Mouse (Mus musculus) urinary bladder, postnatal 4 days (tissue): ENCODE results near the gene Gm5244.

ENCODE experiments used
- DNase-seq, 2 experiments: peaks; one replicate each; pipeline ENCODE4 v3.0.0; 2021 to 2022; ENCODE audit warnings: low spot score in 2 of 2

The Gm5244 gene

GRCm38 (mm10) chr19:12846382-12846781 lies at the start of gene Gm5244:
Gene Gm5244, plus strand, starts transcription at chr19:12846682.
- no peak for DNase-seq

DNA sequence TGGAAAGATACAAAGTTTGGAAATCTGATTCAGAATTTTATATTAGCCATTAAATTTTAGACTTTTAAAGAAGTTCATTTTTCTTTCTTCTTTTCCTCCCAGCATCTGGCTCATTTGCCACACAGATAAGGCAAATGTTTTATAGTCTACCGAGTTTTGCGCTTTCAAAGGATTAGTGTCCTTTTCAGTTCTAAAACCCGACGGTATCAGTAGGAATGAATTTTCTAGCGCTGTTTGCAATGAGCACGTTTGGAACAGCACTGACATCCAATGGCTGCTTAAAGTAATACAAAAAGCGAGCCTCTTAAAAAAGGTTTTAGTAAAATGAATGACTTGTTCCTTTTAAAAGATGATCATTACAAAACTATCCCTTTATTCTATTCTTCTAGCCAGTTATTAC lies 49.4 kb upstream of the Gm5244 start:
- DNase-seq = no peak

- DNase-seq = no peak
Measured at GRCm38 (mm10) chr19:12798404-12798803, 48.1 kb upstream of the Gm5244 start.

DNA sequence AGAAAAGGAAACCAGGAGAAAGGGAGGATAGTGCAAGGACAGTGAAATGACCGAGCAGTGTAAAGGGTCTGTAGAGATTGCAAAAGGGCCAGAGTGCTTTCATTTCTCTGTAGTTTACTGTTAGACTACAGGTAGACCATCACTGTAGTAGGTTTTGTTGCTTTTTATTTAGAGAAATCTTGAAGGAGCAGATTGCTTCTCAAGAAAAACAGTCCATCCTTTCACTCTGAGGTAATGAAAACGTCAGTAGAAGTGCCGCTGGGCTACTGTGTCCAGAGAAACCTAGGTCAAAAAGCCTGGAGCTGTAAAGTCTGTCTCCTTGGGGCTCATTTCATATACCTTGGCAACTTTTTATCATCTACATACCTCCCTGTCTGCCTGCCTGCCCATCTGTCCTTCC lies 47.4 kb upstream of the Gm5244 start:
- DNase-seq = no peak

DNA sequence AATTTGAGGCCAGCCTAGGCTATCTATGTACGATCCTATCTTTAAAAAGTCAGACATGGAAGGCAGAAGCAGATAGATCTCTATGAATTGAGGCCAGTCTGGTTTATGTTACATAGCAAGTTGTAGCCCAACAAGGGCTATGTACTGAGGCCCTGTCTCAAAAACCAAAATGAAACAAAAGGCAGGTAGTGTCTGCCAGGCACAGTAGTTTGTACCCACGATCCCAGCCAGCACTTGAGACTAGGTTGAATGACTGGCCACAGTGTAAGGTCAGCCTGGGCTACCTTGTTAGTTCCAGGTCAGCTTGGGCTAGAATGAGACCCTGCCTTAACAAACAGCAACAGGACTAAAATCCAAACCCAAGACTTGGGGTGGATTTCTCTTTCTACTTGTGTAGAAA lies 45.9 kb upstream of the Gm5244 start:
- DNase-seq = no peak

- no peak for DNase-seq
Measured at GRCm38 (mm10) chr19:12801046-12801445, 45.4 kb upstream of the Gm5244 start.

- no peak for DNase-seq
Measured at GRCm38 (mm10) chr19:12802830-12803229, 43.7 kb upstream of the Gm5244 start.

DNA sequence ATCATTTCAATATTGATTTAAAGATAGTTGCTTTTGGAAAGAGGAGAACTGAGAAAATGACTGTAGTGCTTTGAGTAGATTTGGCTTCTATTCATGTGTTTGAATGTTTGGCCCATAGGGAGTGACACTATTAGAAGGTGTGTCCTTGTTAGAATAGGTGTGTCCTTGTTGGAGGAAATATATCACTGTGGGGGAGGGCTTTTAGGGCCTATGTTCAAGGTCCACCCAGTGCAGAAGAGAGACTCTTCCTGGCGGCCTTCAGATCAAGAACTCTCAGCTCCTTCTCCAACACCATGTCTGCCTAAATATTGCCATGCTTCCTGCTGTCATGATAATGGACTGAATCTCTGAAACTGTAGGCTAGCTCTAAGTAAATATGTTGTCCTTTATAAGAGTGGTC lies 42.2 kb upstream of the Gm5244 start:
- DNase-seq = no peak

DNA sequence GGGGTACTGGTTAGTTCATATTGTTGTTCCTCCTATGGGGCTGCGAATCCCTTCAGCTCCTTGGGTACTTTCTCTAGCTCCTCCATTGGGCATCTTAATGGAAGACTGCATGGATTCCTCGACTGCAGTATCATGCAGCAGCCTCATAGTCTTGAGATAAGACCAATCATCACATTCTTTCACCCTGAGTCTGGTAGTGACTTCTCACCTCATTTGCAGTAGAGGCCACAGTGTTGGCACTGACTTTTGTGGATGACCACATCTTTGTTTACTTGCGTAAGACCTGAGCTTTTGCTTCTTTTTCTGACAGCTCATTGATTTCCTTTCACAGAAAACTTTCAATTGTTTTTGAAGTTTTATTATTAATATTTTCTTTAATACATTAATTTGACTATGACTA lies 40.8 kb upstream of the Gm5244 start:
- no peak for DNase-seq

DNA sequence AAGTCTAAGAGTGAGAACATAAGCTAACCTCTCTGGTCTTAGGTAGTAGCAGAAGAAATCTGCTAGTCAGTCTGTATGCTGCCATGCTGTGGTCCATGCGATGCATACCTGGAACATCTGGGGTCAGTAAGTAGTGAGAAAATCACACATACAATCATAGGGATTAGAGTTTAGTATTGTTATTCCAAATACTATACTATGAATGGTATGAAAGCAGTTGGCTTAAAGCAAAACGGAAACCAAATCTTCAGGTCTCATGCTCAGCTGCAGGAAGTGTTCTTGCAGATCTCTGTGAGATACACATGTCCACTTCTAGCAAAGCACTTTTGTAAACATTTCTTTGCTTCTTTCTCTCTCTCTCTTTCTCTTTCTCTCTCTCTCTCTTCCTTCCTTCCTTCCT lies 40.3 kb upstream of the Gm5244 start:
- DNase-seq = no peak

GRCm38 (mm10) chr19:12812644-12813364 lies 33.7 kb upstream of the Gm5244 start:
- DNase-seq = no peak

DNA sequence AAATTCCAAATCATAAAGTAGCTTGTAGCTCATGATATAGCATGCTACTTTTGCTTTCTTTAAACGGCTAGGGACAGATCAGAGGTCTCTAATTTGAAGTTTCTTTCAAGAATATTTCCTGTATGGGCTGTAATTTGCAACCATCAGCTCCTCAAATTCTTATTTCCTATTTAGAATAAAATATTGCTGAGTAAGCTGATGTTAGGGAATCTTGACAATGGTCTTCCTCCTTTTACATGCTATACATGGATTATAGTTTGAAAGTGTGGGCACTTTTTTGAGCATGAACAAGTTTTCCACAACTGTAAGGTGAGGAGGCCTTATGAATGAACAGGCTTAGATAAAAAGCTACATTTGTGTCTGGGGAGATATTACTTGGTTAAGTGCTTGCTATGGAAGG lies 32.6 kb upstream of the Gm5244 start:
- no peak for DNase-seq

- no peak for DNase-seq
Measured at GRCm38 (mm10) chr19:12818507-12818906, 28.0 kb upstream of the Gm5244 start.

- DNase-seq = no peak
Measured at GRCm38 (mm10) chr19:12820383-12820782, 26.1 kb upstream of the Gm5244 start.

DNA sequence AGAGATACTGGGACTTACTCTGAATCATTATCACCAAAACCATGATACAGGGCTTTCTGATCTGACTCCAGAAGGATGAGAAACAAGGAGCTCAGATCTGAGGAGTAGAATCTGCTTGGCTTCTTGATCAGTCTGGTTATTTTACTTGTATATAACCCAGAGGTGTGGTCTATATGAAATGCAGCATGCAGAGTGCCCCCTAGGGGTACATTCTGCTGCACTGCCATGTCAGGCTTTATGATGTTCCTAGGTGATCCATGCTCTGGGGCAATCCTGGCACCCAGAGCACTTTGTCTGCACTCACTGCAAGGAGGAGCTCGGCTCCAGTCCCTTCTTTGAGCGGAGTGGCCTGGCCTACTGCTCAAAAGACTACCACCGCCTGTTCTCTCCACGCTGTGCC lies 21.9 kb upstream of the Gm5244 start:
- DNase-seq = no peak

- DNase-seq = no peak
Measured at GRCm38 (mm10) chr19:12830823-12831430, 15.6 kb upstream of the Gm5244 start.

GRCm38 (mm10) chr19:12831559-12831958 lies 14.9 kb upstream of the Gm5244 start:
- no peak for DNase-seq

DNA sequence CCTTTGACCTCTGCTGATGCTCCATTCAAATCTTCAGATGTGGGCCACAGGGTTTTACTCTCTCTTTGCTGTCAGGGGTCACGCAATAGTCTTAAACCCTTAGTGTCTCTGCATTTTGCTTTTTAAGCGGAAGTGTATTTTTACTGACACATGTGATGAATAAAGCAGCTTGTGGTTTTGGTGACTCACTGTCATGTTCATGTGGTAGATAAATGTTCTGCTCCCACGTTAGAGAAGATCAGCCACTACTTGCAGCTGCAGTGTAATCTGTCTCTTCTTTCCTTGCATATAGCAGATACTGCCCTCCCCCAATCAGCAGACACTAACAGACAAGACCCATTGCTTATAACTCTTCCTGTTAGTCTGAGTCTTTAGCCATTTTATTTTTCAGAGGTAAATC lies 12.9 kb upstream of the Gm5244 start:
- DNase-seq = no peak

- no peak for DNase-seq
Measured at GRCm38 (mm10) chr19:12838507-12838906, 8.0 kb upstream of the Gm5244 start.

GRCm38 (mm10) chr19:12856983-12857382 lies 10.5 kb downstream of the Gm5244 start, which contains the start of gene Olfr1444:
Gene Olfr1444, plus strand, starts transcription at chr19:12857283.
- no peak for DNase-seq

DNA sequence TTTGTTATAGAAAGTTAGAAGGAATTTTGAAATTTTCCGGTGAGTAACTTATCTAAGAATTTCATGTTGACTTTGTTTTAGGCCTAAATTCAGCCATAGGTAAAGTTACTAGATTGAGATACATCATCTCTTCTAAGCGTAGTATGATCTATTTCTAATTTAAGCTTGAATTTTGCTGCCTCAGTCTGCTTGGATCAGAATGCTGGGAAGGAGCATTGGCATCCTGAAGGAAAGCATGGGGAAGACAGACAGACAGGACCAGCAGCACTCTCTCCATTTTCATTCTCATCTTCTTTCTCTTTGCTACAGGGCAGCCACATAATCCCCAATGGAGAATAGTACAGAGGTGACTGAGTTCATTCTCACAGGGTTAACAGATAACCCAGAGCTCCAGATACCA lies 37.1 kb downstream of the Gm5244 start, which contains the start of gene Olfr1445:
Gene Olfr1445, plus strand, starts transcription at position 301 of the 400 bp plus-strand sequence.
- no peak for DNase-seq

GRCm38 (mm10) chr19:12893424-12893823 lies 46.9 kb downstream of the Gm5244 start, which contains the start of gene Olfr1446:
Gene Olfr1446, minus strand, starts transcription at chr19:12893524.
- no peak for DNase-seq
